Mouse (Mus musculus): ENCODE data around the gene Nms. TPM values are rescaled to one million over a fixed set of nuclear protein-coding genes. Genes with fewer than 3 reads are reported as not detected.

Nms gene
- not detected in 2 replicates for polyA plus RNA-seq (2012; ENCODE audit: insufficient read depth, low replicate concordance)

DNA sequence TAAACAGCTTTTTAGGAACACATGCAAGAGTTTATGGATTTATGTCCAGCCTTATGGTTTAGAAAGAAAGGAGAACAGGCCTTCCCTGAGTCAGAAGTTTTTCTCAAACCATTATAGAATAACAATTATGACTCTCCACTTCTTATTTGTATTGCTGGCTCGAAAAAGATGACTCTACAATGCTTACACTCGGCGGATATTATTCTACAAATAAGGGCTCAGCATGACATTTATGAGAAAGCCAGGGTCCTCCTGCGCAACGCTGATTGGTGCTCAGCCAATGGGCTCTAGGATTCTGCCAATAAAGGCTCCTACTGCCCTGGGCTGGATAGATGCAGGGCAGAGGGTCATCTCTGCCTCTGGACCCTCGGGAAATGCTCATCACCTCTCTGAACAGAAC, at the start of gene Nms:
TSS of gene Nms (plus strand) at position 301 of the 400 bp plus-strand sequence.
- Histone ChIP-seq H3K4me3 (replicated peaks) (no peak within 1 kb of the TSS), H3K9me3 (no peaks in the 10 kb centered on the region), H3K36me3 (replicated peaks; ENCODE audit: low read length) (no peaks in the 10 kb centered on the region), H3K4me1 (no peaks in the 10 kb centered on the region), H3K27me3 (replicated peaks) (peaks cover 2% of the 10 kb centered on the region)
- TF ChIP-seq GATA1 (IDR thresholded peaks at IDR 0.05; ENCODE audit: borderline replicate concordance, low read length) (no peak), FLI1 (IDR thresholded peaks at IDR 0.05; ENCODE audit: low read length) (no peak)

DNA sequence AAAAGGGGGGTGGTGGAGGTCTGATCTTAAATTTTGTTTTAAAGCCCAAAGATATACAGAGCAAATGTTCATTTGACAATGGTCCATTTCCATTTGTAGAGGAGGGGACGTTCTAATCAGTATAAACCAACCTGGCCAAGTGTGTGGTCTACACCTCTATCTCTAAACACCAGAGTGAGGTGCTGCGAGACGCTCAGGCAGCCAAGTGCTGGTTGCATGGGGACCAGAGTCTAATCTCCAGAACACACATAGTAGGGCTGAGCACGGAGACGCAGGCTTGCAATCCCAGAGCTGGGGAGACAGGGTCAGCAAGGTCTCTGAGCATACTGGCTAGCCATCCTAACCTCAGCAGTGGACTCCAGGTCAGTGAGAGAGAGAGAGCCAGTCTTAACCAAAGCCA, 47.5 kb upstream of the Nms start:
- Histone ChIP-seq H3K9me3 (no peaks in the 10 kb centered on the region), H3K36me3 (replicated peaks; ENCODE audit: low read length) (no peaks in the 10 kb centered on the region), H3K4me1 (no peaks in the 10 kb centered on the region), H3K27me3 (replicated peaks) (peaks cover 31% of the 10 kb centered on the region), H3K4me3 (replicated peaks) (no peak overlapping the region)
- TF ChIP-seq GATA1 (IDR thresholded peaks at IDR 0.05; ENCODE audit: borderline replicate concordance, low read length) (no peak), FLI1 (IDR thresholded peaks at IDR 0.05; ENCODE audit: low read length) (no peak)

DNA sequence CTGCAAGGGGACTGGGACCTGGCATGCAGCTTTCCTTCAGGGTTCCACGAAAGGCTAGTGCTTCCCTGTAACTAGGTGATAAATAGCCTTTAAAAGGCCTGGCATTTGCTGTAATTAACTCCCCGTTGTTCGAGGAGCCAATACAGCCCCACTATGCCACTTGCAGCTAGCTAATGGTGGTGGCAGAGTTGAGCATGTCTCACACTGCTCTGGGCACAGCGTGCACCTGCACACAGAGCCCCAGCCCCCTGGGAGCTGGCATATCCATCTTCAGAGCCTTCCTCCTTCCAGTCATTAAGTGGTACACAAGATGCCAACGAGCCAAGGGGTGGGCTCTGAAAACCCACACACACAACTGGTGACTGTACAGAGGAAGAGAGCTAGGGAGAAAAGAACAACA, 45.9 kb upstream of the Nms start:
- Histone ChIP-seq H3K4me3 (replicated peaks) (no peak overlapping the region), H3K27me3 (replicated peaks) (peaks cover 44% of the 10 kb centered on the region), H3K4me1 (peaks cover 9% of the 10 kb centered on the region), H3K9me3 (no peaks in the 10 kb centered on the region), H3K36me3 (replicated peaks; ENCODE audit: low read length) (no peaks in the 10 kb centered on the region)
- TF ChIP-seq GATA1 (IDR thresholded peaks at IDR 0.05; ENCODE audit: borderline replicate concordance, low read length) (no peak), FLI1 (IDR thresholded peaks at IDR 0.05; ENCODE audit: low read length) (no peak)

DNA sequence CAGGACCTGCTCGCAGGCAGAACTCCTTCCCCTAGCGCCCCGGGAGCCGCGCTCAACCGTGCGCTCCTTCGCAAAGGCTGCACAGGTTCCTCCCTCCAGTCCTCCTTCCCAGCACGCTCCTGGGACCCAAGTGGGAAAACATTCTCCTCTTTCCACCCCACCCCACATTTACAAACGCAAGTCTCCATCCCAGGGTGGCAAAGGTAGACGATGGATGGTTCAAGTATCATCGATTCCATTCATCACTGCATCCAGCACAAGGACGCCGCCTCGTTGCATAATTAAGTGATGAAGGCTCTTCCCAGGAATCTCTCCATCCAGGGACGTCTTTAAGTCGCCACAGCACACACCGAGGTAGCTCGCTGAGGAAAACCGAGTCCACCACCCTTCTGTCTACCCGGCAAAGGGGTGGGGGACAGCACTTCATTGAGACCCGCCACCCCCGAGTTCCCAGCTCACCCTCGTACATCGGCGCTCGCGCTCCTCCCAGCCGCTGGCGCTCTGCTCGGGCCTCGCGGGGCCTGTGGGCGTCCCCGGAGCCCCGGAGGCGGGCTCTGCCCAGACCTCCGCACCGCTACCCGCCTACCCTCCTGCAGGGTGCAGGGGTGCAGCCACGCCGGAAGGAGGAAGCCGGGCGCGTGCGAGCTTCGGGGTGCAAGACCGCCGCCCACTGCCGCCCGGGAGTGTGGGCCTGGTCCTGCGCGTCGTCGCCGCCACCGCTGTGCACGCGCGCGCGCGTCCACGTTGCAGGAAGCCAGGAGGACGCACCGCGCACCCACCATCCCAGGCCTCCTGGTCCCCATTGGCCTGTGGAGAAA, 41.3 kb upstream of the Nms start, which contains the start of gene Chst10:
TSS of gene Chst10 (minus strand) at position 731 of the 818 bp plus-strand sequence.
- no peaks in the 10 kb centered on the region for H3K36me3 ChIP-seq (replicated peaks; ENCODE audit: low read length)
- H3K27me3 ChIP-seq (replicated peaks) = peaks cover 53% of the 10 kb centered on the region
- H3K9me3 ChIP-seq = peaks cover 12% of the 10 kb centered on the region
- H3K4me1 ChIP-seq = peaks cover 19% of the 10 kb centered on the region
- H3K4me3 ChIP-seq (replicated peaks) = peak within 1 kb of the TSS; percentile 92
- TF ChIP-seq FLI1 (IDR thresholded peaks at IDR 0.05; ENCODE audit: low read length) (no peak), GATA1 (IDR thresholded peaks at IDR 0.05; ENCODE audit: borderline replicate concordance, low read length) (no peak)

DNA sequence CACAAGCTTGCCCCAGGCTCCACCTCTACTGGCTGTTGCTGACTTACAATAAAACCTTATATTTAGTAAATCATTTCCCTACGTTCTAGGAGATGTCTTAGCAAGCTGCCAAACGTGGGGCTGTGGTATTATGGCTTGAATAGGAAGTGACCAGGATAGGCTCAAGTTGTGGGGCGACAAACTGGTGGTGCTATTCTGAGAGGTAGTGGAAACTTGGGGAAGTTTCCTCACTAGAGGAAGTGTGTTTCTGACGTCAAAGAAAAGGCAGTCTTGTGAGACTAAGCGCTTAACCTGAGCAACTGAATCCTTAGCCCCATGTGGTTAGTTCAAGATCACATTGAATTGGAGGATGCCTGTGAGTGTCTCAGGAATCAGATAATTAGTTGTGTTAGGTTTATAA, 36.4 kb upstream of the Nms start:
- H3K36me3 ChIP-seq (replicated peaks; ENCODE audit: low read length) = no peaks in the 10 kb centered on the region
- TF ChIP-seq FLI1 (IDR thresholded peaks at IDR 0.05; ENCODE audit: low read length) = no peak
- no peak for TF ChIP-seq GATA1 (IDR thresholded peaks at IDR 0.05; ENCODE audit: borderline replicate concordance, low read length)
- peaks cover 12% of the 10 kb centered on the region for H3K9me3 ChIP-seq
- peaks cover 15% of the 10 kb centered on the region for H3K4me1 ChIP-seq
- H3K27me3 ChIP-seq (replicated peaks) = peaks cover 27% of the 10 kb centered on the region
- H3K4me3 ChIP-seq (replicated peaks) = no peak overlapping the region

DNA sequence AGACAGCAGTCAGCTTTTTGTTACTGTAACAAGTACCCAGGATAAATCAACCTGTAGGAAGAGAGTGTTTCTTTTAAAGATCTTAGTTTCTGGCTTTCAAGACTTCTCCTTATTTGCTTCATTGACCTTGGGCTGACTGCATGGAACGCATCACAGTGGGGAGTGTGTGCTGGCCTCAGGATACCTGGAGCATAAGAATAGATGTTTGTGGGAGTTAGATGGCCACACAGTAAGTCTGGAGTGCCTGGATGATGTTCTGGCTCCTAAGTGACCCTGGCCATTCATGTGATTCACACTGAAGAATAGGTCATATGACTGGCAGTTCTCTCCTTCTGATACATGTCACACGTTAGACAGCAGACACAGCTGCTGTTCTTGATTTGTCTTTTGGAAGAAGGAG, 35.0 kb upstream of the Nms start:
- peaks cover 9% of the 10 kb centered on the region; the same call in 1 of the 2 replicates for H3K4me1 ChIP-seq
- peaks cover 12% of the 10 kb centered on the region for H3K9me3 ChIP-seq
- no peak overlapping the region for H3K4me3 ChIP-seq (replicated peaks)
- H3K36me3 ChIP-seq (replicated peaks; ENCODE audit: low read length) = no peaks in the 10 kb centered on the region
- H3K27me3 ChIP-seq (replicated peaks) = peaks cover 15% of the 10 kb centered on the region
- TF ChIP-seq FLI1 (IDR thresholded peaks at IDR 0.05; ENCODE audit: low read length) = no peak
- TF ChIP-seq GATA1 (IDR thresholded peaks at IDR 0.05; ENCODE audit: borderline replicate concordance, low read length) = no peak

DNA sequence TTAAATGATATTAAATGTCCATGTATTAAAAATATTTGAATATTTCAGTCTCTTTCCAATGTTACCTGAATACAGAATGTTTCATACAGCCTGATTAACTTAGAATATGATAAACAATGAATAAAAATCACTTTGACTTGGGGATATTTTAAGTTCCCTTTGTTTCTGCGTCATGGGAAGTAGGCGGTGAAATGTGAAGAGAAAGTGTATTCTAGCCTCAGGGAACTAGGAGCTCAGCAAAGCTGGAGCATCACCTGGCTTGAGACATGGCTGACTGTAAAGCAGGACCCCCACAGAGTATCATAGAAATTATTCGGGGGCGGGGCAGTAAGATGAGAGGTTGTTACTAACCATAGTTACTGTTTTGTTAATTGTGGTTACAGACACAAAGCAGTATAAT, 10.0 kb upstream of the Nms start:
- H3K9me3 ChIP-seq = peaks cover 7% of the 10 kb centered on the region
- H3K4me1 ChIP-seq = no peaks in the 10 kb centered on the region
- no peaks in the 10 kb centered on the region for H3K36me3 ChIP-seq (replicated peaks; ENCODE audit: low read length)
- no peaks in the 10 kb centered on the region for H3K27me3 ChIP-seq (replicated peaks)
- no peak for TF ChIP-seq FLI1 (IDR thresholded peaks at IDR 0.05; ENCODE audit: low read length)
- TF ChIP-seq GATA1 (IDR thresholded peaks at IDR 0.05; ENCODE audit: borderline replicate concordance, low read length) = no peak
- H3K4me3 ChIP-seq (replicated peaks) = no peak overlapping the region

DNA sequence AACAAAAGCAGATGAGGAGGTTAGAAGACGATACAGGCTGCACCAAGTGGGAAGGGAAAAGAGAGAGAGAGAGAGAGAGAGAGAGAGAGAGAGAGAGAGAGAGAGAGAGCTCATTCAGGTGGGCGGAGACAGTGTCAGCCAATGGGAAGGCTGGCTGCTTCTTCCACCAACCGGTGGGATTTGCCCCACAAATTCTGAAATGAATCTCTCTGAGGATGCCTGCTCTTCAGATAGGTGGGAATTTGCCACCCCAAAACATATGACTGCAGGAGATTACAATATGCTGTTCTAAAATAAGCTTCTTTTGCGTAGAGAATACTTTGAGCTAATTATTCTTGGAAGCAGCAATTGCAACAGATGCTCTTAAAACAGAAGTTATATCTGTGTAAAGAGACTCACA, 9.5 kb upstream of the Nms start:
- Histone ChIP-seq H3K36me3 (replicated peaks; ENCODE audit: low read length) (no peaks in the 10 kb centered on the region), H3K9me3 (peaks cover 7% of the 10 kb centered on the region), H3K4me3 (replicated peaks) (no peak overlapping the region), H3K27me3 (replicated peaks) (no peaks in the 10 kb centered on the region), H3K4me1 (no peaks in the 10 kb centered on the region)
- no peak for TF ChIP-seq GATA1 (IDR thresholded peaks at IDR 0.05; ENCODE audit: borderline replicate concordance, low read length)
- no peak for TF ChIP-seq FLI1 (IDR thresholded peaks at IDR 0.05; ENCODE audit: low read length)

DNA sequence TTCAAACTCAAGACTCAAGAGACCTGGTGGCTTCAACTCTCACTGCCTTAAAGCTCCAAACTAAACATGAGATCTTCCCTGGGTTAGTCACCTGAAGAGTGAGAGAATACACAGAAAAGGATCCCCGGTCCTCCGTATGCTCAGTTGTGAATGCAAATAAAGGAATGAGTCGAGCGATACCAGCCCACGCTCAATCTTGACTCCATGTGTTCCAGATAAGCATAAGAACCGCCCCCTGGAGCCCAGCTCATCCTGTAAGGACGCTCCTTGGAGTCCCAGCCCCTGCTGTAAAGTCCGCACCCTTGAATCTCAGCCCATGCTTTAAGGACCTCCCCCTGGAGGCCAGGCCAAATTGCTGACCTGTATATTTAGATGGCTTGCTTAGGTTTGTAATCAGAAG, 8.2 kb upstream of the Nms start:
- Histone ChIP-seq H3K4me1 (no peaks in the 10 kb centered on the region), H3K4me3 (replicated peaks) (no peak overlapping the region), H3K9me3 (peaks cover 4% of the 10 kb centered on the region; the same call in 1 of the 2 replicates), H3K27me3 (replicated peaks) (no peaks in the 10 kb centered on the region), H3K36me3 (replicated peaks; ENCODE audit: low read length) (no peaks in the 10 kb centered on the region)
- TF ChIP-seq FLI1 (IDR thresholded peaks at IDR 0.05; ENCODE audit: low read length) (no peak), GATA1 (IDR thresholded peaks at IDR 0.05; ENCODE audit: borderline replicate concordance, low read length) (no peak)

DNA sequence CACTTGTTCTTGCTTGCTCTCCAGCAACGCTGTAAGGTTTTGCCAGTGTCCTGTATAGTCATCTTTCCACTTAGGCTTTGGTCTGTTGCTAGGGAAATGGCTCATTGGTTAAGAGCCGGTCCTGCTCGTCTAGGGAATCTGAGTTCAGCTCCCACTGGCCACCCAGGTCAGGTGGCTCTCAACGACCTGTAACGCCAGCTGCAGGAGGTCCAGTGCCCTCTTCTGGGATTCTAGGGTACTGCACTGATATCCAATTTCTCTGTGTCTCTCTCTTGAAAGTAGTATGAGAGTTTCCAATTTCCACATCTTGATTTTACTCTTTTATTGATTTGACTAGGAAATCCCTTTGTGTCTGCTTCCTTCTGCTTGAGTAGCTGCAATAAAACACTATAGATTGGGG, 4.3 kb upstream of the Nms start:
- Histone ChIP-seq H3K9me3 (peaks cover 4% of the 10 kb centered on the region; the same call in 1 of the 2 replicates), H3K27me3 (replicated peaks) (no peaks in the 10 kb centered on the region), H3K36me3 (replicated peaks; ENCODE audit: low read length) (no peaks in the 10 kb centered on the region), H3K4me1 (no peaks in the 10 kb centered on the region), H3K4me3 (replicated peaks) (no peak overlapping the region)
- no peak for TF ChIP-seq GATA1 (IDR thresholded peaks at IDR 0.05; ENCODE audit: borderline replicate concordance, low read length)
- no peak for TF ChIP-seq FLI1 (IDR thresholded peaks at IDR 0.05; ENCODE audit: low read length)

All from megakaryocyte, embryonic 14.5 days (primary cell).